Mouse (Mus musculus): ENCODE data around the gene Glb1l2. TPM values are rescaled to one million over a fixed set of nuclear protein-coding genes. Genes with fewer than 3 reads are reported as not detected.

Gene Glb1l2
- not detected in 2 replicates for polyA plus RNA-seq (2011; ENCODE audit: insufficient read depth, insufficient read length, low replicate concordance, missing spikeins)

DNA sequence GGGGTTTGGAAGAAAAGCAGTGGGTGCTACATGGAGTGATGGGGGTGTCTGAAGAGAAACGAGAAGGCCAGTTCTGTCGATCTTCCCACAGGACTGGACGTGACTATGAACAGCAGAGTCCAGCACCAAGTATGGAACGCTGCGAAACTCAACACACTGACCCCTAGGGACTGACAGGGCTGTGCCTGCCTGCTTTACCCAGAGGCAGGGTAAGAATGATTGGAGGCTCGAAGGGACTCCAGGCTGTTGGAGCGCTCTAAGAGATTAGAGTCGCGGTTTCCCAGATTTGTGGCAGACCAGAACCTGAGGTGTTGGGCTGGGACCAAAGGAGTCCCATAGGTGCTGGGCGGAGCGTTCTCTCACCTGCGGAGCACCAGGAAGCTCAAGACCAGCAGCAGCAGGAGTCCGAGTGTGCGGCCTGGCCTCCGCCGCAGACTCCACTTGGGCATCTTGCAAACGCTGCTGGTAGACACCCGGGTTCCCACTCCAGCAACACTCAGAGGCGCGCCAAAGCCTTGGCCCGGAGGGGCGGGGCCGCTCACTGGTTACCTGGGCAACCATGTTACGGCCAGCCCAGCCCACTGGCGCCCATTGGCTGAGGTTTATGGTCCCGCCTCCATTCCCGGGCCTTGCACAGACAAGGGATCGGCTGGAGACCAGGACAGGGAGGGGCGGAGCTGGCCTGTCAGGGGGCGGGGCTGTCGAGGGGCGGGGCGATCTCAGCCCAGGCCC is at the start of gene Glb1l2:
Gene Glb1l2 (minus strand): TSS at position 534 of the 732 bp plus-strand sequence.
- 12% methylated on average over 33 of the region's 33 CpGs for WGBS
- H3K4me3 ChIP-seq (replicated peaks; ENCODE audit: control insufficient read depth, low read depth, low read length), result no peak within 1 kb of the TSS
- TF ChIP-seq CTCF (IDR thresholded peaks at IDR 0.05; ENCODE audit: control insufficient read depth, insufficient read depth, low read length), result no peak
- no peak for TF ChIP-seq POLR2A (IDR thresholded peaks at IDR 0.05; ENCODE audit: borderline replicate concordance, control insufficient read depth, low read depth, low read length)

DNA sequence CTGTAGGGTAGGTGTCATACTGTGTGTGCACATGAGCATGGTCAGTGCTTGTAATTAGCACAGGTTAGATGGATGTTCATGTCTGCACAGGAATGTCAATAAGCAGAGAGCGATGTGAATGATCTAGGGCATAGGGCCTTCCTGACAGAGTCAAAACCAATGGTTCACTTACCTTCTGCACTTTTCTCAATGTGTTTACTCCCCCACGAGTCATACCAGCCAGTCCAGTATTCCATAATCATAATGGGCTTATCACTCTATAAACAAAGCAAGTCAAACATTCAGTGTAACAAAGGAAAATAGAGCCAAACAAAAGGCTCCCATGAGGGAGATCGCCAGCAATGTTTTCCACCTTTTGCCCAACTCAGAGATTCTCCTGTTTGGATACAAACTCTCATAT is 24.8 kb upstream of the Glb1l2 start:
- 69% methylated on average over 3 of the region's 3 CpGs for WGBS
- no peak overlapping the region for H3K4me3 ChIP-seq (replicated peaks; ENCODE audit: control insufficient read depth, low read depth, low read length)
- no peaks in the 10 kb centered on the region for H3K4me1 ChIP-seq (ENCODE audit: control insufficient read depth, insufficient read depth, low read length)
- no peak overlapping the region for H3K27ac ChIP-seq (ENCODE audit: control insufficient read depth, insufficient read depth, low read depth, low read length, poor library complexity)
- no peak for TF ChIP-seq CTCF (IDR thresholded peaks at IDR 0.05; ENCODE audit: control insufficient read depth, insufficient read depth, low read length)
- TF ChIP-seq POLR2A (IDR thresholded peaks at IDR 0.05; ENCODE audit: borderline replicate concordance, control insufficient read depth, low read depth, low read length), result no peak

More for the DNA sequence above, at the start of gene Glb1l2:
- H3K4me1 ChIP-seq (ENCODE audit: control insufficient read depth, insufficient read depth, low read length), result no peaks in the 10 kb centered on the region
- H3K27ac ChIP-seq (ENCODE audit: control insufficient read depth, insufficient read depth, low read depth, low read length, poor library complexity), result no peak within 1 kb of the TSS

DNA sequence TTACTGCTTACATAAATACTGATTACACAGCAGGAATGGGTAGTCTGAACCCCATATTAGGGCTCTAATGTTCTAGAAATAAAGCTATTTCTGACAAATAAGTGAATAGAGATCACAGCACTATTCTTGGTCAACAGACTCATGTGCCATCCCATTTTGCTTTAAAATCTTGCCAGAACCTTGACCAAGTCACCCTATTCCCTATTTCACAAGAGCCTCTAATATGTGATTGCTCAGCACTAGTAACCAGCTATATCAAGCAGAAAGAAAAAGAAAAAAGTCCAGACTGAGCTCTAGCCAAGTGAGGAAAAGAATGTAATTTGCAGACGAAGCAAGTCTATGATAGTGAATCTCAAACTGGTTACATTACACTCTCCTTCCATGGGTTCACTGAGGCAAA is 13.7 kb upstream of the Glb1l2 start:
- 75% methylated on average over 1 of the region's 1 CpGs for WGBS

DNA sequence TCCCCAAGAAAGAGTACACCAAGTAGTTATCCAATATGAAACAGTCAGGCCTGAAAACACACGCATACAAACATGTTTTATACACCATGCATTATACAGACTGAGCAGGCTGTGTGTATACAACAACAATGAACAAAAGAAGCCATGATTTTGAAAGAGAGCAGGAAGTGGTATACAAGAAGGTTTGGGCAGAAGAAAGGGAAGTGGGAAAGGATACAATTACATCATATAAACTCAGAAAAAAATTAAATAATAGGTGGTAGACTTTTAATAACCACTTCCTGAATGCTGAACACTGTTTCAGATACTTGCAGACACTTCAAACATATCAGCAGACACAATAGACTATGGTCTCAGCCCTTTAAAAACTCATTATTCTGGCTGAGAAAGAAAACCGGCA is 2.5 kb upstream of the Glb1l2 start:
- whole genome bisulfite sequencing, result 41% methylated on average over 2 of the region's 2 CpGs
- TF ChIP-seq POLR2A (IDR thresholded peaks at IDR 0.05; ENCODE audit: borderline replicate concordance, control insufficient read depth, low read depth, low read length) (no peak), CTCF (IDR thresholded peaks at IDR 0.05; ENCODE audit: control insufficient read depth, insufficient read depth, low read length) (no peak)
- Histone ChIP-seq H3K27ac (ENCODE audit: control insufficient read depth, insufficient read depth, low read depth, low read length, poor library complexity) (no peak overlapping the region), H3K4me1 (ENCODE audit: control insufficient read depth, insufficient read depth, low read length) (no peaks in the 10 kb centered on the region), H3K4me3 (replicated peaks; ENCODE audit: control insufficient read depth, low read depth, low read length) (no peak overlapping the region)

More for the DNA sequence above, 13.7 kb upstream of the Glb1l2 start:
- no peak for TF ChIP-seq CTCF (IDR thresholded peaks at IDR 0.05; ENCODE audit: control insufficient read depth, insufficient read depth, low read length)
- no peak for TF ChIP-seq POLR2A (IDR thresholded peaks at IDR 0.05; ENCODE audit: borderline replicate concordance, control insufficient read depth, low read depth, low read length)
- H3K4me1 ChIP-seq (ENCODE audit: control insufficient read depth, insufficient read depth, low read length), result no peaks in the 10 kb centered on the region
- no peak overlapping the region for H3K4me3 ChIP-seq (replicated peaks; ENCODE audit: control insufficient read depth, low read depth, low read length)
- no peak overlapping the region for H3K27ac ChIP-seq (ENCODE audit: control insufficient read depth, insufficient read depth, low read depth, low read length, poor library complexity)

DNA sequence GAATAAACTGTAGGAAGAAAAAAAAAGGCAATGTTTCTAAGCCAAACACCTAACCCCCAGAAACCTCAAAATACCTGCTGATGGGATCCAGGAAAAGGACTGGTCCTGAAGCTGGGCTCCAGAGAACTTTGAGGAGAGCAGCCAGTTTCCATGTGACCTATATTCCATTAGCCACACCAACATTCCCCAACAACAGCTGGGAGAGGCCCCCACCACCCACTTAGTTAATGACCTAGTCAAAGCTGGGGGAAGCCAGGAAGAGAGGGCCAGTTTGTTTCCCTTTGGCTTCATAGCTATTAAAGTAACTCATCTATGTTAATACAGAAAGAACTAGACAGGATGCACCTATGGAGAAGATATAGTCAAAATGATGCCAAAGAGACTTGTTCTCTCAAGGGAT is 1.9 kb downstream of the Glb1l2 start:
- H3K27ac ChIP-seq (ENCODE audit: control insufficient read depth, insufficient read depth, low read depth, low read length, poor library complexity), result no peak overlapping the region
- TF ChIP-seq POLR2A (IDR thresholded peaks at IDR 0.05; ENCODE audit: borderline replicate concordance, control insufficient read depth, low read depth, low read length) (no peak), CTCF (IDR thresholded peaks at IDR 0.05; ENCODE audit: control insufficient read depth, insufficient read depth, low read length) (no peak)
- no peak overlapping the region for H3K4me3 ChIP-seq (replicated peaks; ENCODE audit: control insufficient read depth, low read depth, low read length)
- H3K4me1 ChIP-seq (ENCODE audit: control insufficient read depth, insufficient read depth, low read length), result no peaks in the 10 kb centered on the region

DNA sequence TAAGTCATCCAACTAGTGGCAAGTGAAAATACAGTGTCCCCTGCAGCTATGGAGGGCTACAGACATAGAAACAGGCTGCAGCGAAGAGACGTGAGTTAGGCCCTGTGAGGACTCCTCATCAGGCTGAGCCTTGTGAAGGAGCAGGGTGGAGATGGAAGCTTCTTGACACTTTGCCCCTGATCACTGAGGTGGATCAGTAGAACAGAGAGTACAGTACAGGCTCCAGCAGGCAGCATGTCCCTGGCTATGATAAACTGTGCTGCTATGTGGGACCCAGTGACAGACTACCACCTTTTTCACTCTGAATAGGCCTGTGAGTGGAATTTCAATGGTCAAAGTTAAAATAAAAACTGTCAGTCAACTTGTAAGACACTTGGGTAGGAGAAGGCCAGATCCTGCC is 5.9 kb downstream of the Glb1l2 start:
- no peak overlapping the region for H3K4me3 ChIP-seq (replicated peaks; ENCODE audit: control insufficient read depth, low read depth, low read length)
- 84% methylated on average over 2 of the region's 2 CpGs for WGBS
- no peak overlapping the region for H3K27ac ChIP-seq (ENCODE audit: control insufficient read depth, insufficient read depth, low read depth, low read length, poor library complexity)
- no peaks in the 10 kb centered on the region for H3K4me1 ChIP-seq (ENCODE audit: control insufficient read depth, insufficient read depth, low read length)
- no peak for TF ChIP-seq CTCF (IDR thresholded peaks at IDR 0.05; ENCODE audit: control insufficient read depth, insufficient read depth, low read length)
- no peak for TF ChIP-seq POLR2A (IDR thresholded peaks at IDR 0.05; ENCODE audit: borderline replicate concordance, control insufficient read depth, low read depth, low read length)

DNA sequence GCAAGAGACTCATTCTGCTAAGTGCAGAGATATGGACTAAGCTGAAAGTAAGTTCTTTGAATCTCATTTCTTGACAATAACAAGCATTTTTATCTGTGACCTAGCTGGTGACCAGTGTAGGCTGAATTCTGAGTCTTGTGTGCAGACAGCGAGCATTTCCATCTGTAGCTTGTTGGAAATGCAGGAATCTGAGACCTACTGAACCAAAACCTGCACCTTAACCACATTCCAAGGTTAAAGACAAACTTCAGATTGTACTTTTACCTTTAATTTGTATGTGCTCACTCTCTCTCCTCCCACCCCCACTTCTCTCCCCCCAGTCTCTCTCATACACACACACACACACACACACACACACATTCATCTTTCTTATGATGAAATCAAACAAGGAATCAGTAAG is 7.5 kb downstream of the Glb1l2 start:
- Histone ChIP-seq H3K4me3 (replicated peaks; ENCODE audit: control insufficient read depth, low read depth, low read length) (no peak overlapping the region), H3K4me1 (ENCODE audit: control insufficient read depth, insufficient read depth, low read length) (no peaks in the 10 kb centered on the region), H3K27ac (ENCODE audit: control insufficient read depth, insufficient read depth, low read depth, low read length, poor library complexity) (no peak overlapping the region)
- no peak for TF ChIP-seq CTCF (IDR thresholded peaks at IDR 0.05; ENCODE audit: control insufficient read depth, insufficient read depth, low read length)
- no peak for TF ChIP-seq POLR2A (IDR thresholded peaks at IDR 0.05; ENCODE audit: borderline replicate concordance, control insufficient read depth, low read depth, low read length)
- WGBS, result 83% methylated on average over 1 of the region's 1 CpGs

DNA sequence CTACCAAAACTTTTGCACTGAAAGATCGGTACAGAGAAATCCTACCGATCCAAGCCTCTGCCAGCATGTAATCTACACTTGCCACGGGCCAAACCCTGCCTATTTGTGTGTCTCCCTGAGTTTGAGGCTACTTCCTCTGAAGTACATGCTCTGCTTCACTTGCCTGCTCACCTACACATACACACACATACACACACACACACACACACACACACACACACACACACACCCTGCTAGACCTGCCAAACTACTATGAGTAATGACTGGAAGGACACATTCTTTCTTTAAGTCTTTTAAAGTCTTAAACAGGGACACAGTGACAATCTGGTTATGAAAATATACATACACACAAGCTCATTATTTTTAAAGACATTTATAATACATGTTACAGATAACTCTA is 8.1 kb downstream of the Glb1l2 start:
- Histone ChIP-seq H3K4me3 (replicated peaks; ENCODE audit: control insufficient read depth, low read depth, low read length) (no peak overlapping the region), H3K4me1 (ENCODE audit: control insufficient read depth, insufficient read depth, low read length) (no peaks in the 10 kb centered on the region), H3K27ac (ENCODE audit: control insufficient read depth, insufficient read depth, low read depth, low read length, poor library complexity) (no peak overlapping the region)
- 86% methylated on average over 3 of the region's 3 CpGs for WGBS
- TF ChIP-seq POLR2A (IDR thresholded peaks at IDR 0.05; ENCODE audit: borderline replicate concordance, control insufficient read depth, low read depth, low read length) (no peak), CTCF (IDR thresholded peaks at IDR 0.05; ENCODE audit: control insufficient read depth, insufficient read depth, low read length) (no peak)
